Mouse (Mus musculus) CH12.LX (cell line): ENCODE results near the gene Khk. TPM values are rescaled to one million over a fixed set of nuclear protein-coding genes. Genes with fewer than 3 reads are reported as not detected.

Experiments used
- DNase-seq: peaks from one replicate; pipeline ENCODE4 v3.0.0-alpha.2; 2013; ENCODE audit errors: extremely low read depth
- H3K27ac ChIP-seq: 2 replicates; pipeline ENCODE4 v1.5.1; 2012; ENCODE audit warnings: low read depth, mild to moderate bottlenecking, control low read depth, moderate library complexity; ENCODE audit not compliant: insufficient read depth
- H3K27me3 ChIP-seq: replicated peaks from 2 replicates; pipeline ENCODE3; 2012; ENCODE audit warnings: inconsistent platforms
- H3K36me3 ChIP-seq, 2 experiments: replicated peaks in 1 of 2; 2 replicates each; pipeline versions ENCODE3 to v1.6.1; 2012; ENCODE audit warnings: inconsistent platforms in 1 of 2, low read length in 1 of 2, mild to moderate bottlenecking in 1 of 2, mixed read lengths in 1 of 2, moderate library complexity in 1 of 2; ENCODE audit not compliant: control insufficient read depth in 1 of 2, insufficient read depth in 1 of 2
- H3K4me1 ChIP-seq, 2 experiments: 2 replicates each; pipeline ENCODE4 v1.6.1; 2012; ENCODE audit warnings: inconsistent platforms in 1 of 2, moderate library complexity in 1 of 2; ENCODE audit not compliant: insufficient read depth in 2 of 2, control insufficient read depth in 1 of 2
- H3K4me2 ChIP-seq: 2 replicates; pipeline ENCODE4 v1.6.1; 2012; ENCODE audit warnings: low read depth, mild to moderate bottlenecking, control low read depth; ENCODE audit not compliant: poor library complexity, insufficient read depth, severe bottlenecking
- H3K4me3 ChIP-seq, 3 experiments: fragments of 150-350 bp in 1 of 3; sonication (generic) in 1 of 3; replicated peaks in 1 of 3; 2 replicates each; pipeline versions ENCODE3 to v1.5.1; 2011 to 2012; ENCODE audit warnings: low read depth in 2 of 3, low read length in 2 of 3, mild to moderate bottlenecking in 2 of 3, moderate library complexity in 2 of 3, control low read depth in 1 of 3, improper control_type of control experiment in 1 of 3, inconsistent platforms in 1 of 3, mixed read lengths in 1 of 3; ENCODE audit not compliant: poor library complexity in 1 of 3
- H3K79me2 ChIP-seq: replicated peaks from 2 replicates; pipeline ENCODE4 v1.6.1; 2012; ENCODE audit warnings: mild to moderate bottlenecking, moderate library complexity; ENCODE audit not compliant: control insufficient read depth, poor library complexity, insufficient read depth, severe bottlenecking; ENCODE audit errors: extremely low read depth
- H3K9ac ChIP-seq: 2 replicates; pipeline ENCODE4 v1.6.1; 2012; ENCODE audit warnings: low read depth, mild to moderate bottlenecking, control low read depth, moderate library complexity; ENCODE audit not compliant: insufficient read depth
- H3K9me3 ChIP-seq: replicated peaks from 2 replicates; pipeline ENCODE3; 2012; ENCODE audit warnings: low read length, inconsistent platforms, mixed read lengths
- BHLHE40 ChIP-seq: IDR thresholded peaks from 2 replicates; pipeline ENCODE4 v1.6.1; 2011; ENCODE audit warnings: mild to moderate bottlenecking, low read depth, low read length, improper control_type of control experiment
- CHD2 ChIP-seq: IDR thresholded peaks from 2 replicates; pipeline ENCODE4 v1.6.1; 2011; ENCODE audit warnings: low read length, improper control_type of control experiment
- CTCF ChIP-seq, 2 experiments: IDR thresholded peaks in 1 of 2; conservative IDR thresholded peaks in 1 of 2; 2 replicates each; pipeline ENCODE4 v1.5.1; 2011 to 2012; ENCODE audit warnings: low read depth in 2 of 2, low read length in 2 of 2, improper control_type of control experiment in 1 of 2, inconsistent platforms in 1 of 2, mild to moderate bottlenecking in 1 of 2, moderate library complexity in 1 of 2
- E2F4 ChIP-seq: IDR thresholded peaks from 2 replicates; pipeline ENCODE4 v1.6.1; 2011; ENCODE audit warnings: low read depth, low read length, improper control_type of control experiment; ENCODE audit not compliant: insufficient replicate concordance
- ELF1 ChIP-seq: IDR thresholded peaks from 2 replicates; pipeline ENCODE4 v1.6.1; 2014; ENCODE audit warnings: low read depth, mild to moderate bottlenecking, inconsistent platforms, low read length, improper control_type of control experiment
- EP300 ChIP-seq: IDR thresholded peaks from 2 replicates; pipeline ENCODE4 v1.6.1; 2011; ENCODE audit warnings: low read length, improper control_type of control experiment
- ETS1 ChIP-seq: conservative IDR thresholded peaks from 2 replicates; pipeline ENCODE4 v1.6.1; 2012; ENCODE audit warnings: low read depth, mild to moderate bottlenecking, inconsistent platforms, low read length, improper control_type of control experiment, moderate library complexity
- GABPA ChIP-seq: IDR thresholded peaks from 2 replicates; pipeline ENCODE4 v1.6.1; 2012; ENCODE audit warnings: low read depth, low read length, improper control_type of control experiment, inconsistent platforms; ENCODE audit not compliant: insufficient replicate concordance
- HCFC1 ChIP-seq: IDR thresholded peaks from 2 replicates; pipeline ENCODE4 v1.6.1; 2012; ENCODE audit warnings: low read depth, mild to moderate bottlenecking, inconsistent platforms, low read length, improper control_type of control experiment
- IRF4 ChIP-seq: IDR thresholded peaks from 2 replicates; pipeline ENCODE4 v1.6.1; 2014; ENCODE audit warnings: low read depth, mild to moderate bottlenecking, inconsistent platforms, low read length, improper control_type of control experiment
- JUN ChIP-seq: IDR thresholded peaks from 2 replicates; pipeline ENCODE4 v1.6.1; 2011; ENCODE audit warnings: low read depth, mild to moderate bottlenecking, low read length, improper control_type of control experiment, moderate library complexity; ENCODE audit not compliant: insufficient read depth
- JUND ChIP-seq: conservative IDR thresholded peaks from 2 replicates; pipeline ENCODE4 v1.6.1; 2011; ENCODE audit warnings: low read depth, low read length, improper control_type of control experiment
- KAT2A ChIP-seq: IDR thresholded peaks from 2 replicates; pipeline ENCODE4 v1.6.1; 2012; ENCODE audit warnings: low read length, improper control_type of control experiment, inconsistent platforms; ENCODE audit not compliant: insufficient replicate concordance
- MAFK ChIP-seq: IDR thresholded peaks from 2 replicates; pipeline ENCODE4 v1.6.1; 2011; ENCODE audit warnings: low read length, improper control_type of control experiment; ENCODE audit not compliant: insufficient replicate concordance
- MAX ChIP-seq: IDR thresholded peaks from 2 replicates; pipeline ENCODE4 v1.6.1; 2011; ENCODE audit warnings: low read length, improper control_type of control experiment
- MAZ ChIP-seq: IDR thresholded peaks from 2 replicates; pipeline ENCODE4 v1.6.1; 2012; ENCODE audit warnings: low read depth, mild to moderate bottlenecking, inconsistent platforms, low read length, improper control_type of control experiment, moderate library complexity
- MEF2A ChIP-seq: IDR thresholded peaks from 2 replicates; pipeline ENCODE4 v1.6.1; 2014; ENCODE audit warnings: low read depth, mild to moderate bottlenecking, inconsistent platforms, low read length, improper control_type of control experiment, borderline replicate concordance
- MXI1 ChIP-seq: IDR thresholded peaks from 2 replicates; pipeline ENCODE4 v1.6.1; 2011; ENCODE audit warnings: mild to moderate bottlenecking, low read depth, low read length, improper control_type of control experiment
- MYC ChIP-seq: IDR thresholded peaks from 2 replicates; pipeline ENCODE4 v1.6.1; 2011; ENCODE audit warnings: low read depth, mild to moderate bottlenecking, improper control_type of control experiment, low read length
- NRF1 ChIP-seq: IDR thresholded peaks from 2 replicates; pipeline ENCODE4 v1.6.1; 2014; ENCODE audit warnings: low read depth, mild to moderate bottlenecking, inconsistent platforms, low read length, improper control_type of control experiment, moderate library complexity
- POLR2A ChIP-seq: IDR thresholded peaks from 2 replicates; pipeline ENCODE4 v1.6.1; 2011; ENCODE audit warnings: low read depth, mild to moderate bottlenecking, improper control_type of control experiment, low read length
- POLR2AphosphoS2 ChIP-seq: IDR thresholded peaks from 2 replicates; pipeline ENCODE4 v1.6.1; 2011; ENCODE audit warnings: low read depth, low read length, improper control_type of control experiment
- RAD21 ChIP-seq: IDR thresholded peaks from 2 replicates; pipeline ENCODE4 v1.6.1; 2011; ENCODE audit warnings: low read depth, mild to moderate bottlenecking, low read length, improper control_type of control experiment, moderate library complexity
- RCOR1 ChIP-seq: conservative IDR thresholded peaks from 2 replicates; pipeline ENCODE4 v1.6.1; 2012; ENCODE audit warnings: low read depth, mild to moderate bottlenecking, inconsistent platforms, low read length, improper control_type of control experiment
- TCF12 ChIP-seq: IDR thresholded peaks from 2 replicates; pipeline ENCODE4 v1.6.1; 2014; ENCODE audit warnings: low read depth, mild to moderate bottlenecking, inconsistent platforms, low read length, improper control_type of control experiment
- UBTF ChIP-seq: IDR thresholded peaks from 2 replicates; pipeline ENCODE4 v1.6.1; 2012; ENCODE audit warnings: low read depth, mild to moderate bottlenecking, inconsistent platforms, low read length, improper control_type of control experiment, moderate library complexity
- USF1 ChIP-seq: IDR thresholded peaks from 2 replicates; pipeline ENCODE4 v1.6.1; 2014; ENCODE audit warnings: low read depth, mild to moderate bottlenecking, inconsistent platforms, low read length, improper control_type of control experiment
- ZC3H11A ChIP-seq: IDR thresholded peaks from 2 replicates; pipeline ENCODE4 v1.6.1; 2012; ENCODE audit warnings: low read depth, mild to moderate bottlenecking, inconsistent platforms, low read length, improper control_type of control experiment
- ZKSCAN1 ChIP-seq: IDR thresholded peaks from 2 replicates; pipeline ENCODE4 v1.6.1; 2012; ENCODE audit warnings: low read depth, inconsistent platforms, low read length, improper control_type of control experiment, borderline replicate concordance
- ZMIZ1 ChIP-seq: IDR thresholded peaks from 2 replicates; pipeline ENCODE4 v1.6.1; 2012; ENCODE audit warnings: low read depth, mild to moderate bottlenecking, inconsistent platforms, low read length, improper control_type of control experiment
- ZNF384 ChIP-seq: IDR thresholded peaks from 2 replicates; pipeline ENCODE4 v1.6.1; 2012; ENCODE audit warnings: low read depth, low read length, improper control_type of control experiment, inconsistent platforms
- dilution Hi-C: fragments of 300-500 bp; cut with MboI; formaldehyde crosslinking; loops from 2 replicates; pipeline ENCODE4 v1.14.3; 2020; ENCODE audit warnings: low sequenced_read_pairs; ENCODE audit not compliant: extremely low pct_unique_long_range_greater_than_20kb, extremely low pct_ligation_motif_present
- in situ Hi-C: fragments of 300-500 bp; cut with MboI; formaldehyde crosslinking; loops from 3 replicates; pipeline ENCODE4 v1.14.3; 2019; ENCODE audit warnings: low sequenced_read_pairs, low pct_ligation_motif_present, low pct_unique_long_range_greater_than_20kb, mixed read lengths
- polyA plus RNA-seq: library from polyadenylated mRNA; unstranded; fragments of >175 nt; gene quantifications from 2 replicates; pipeline ENCODE4 v1.2.1, GENCODE M21; 2012; ENCODE audit warnings: low read depth; ENCODE audit not compliant: insufficient read length
- total RNA-seq, 2 experiments: library from RNA; depleted of rRNA; stranded (reverse); fragments of 300-350 nt in 1 of 2; fragments of >200 nt in 1 of 2; gene quantifications; 2 replicates each; pipeline ENCODE4 v1.2.3; 2012 to 2014

The Khk gene
- total and polyA plus RNA-seq, 3 experiments = 2.5 to 5.7 (median 3.7) TPM

- H3K36me3 ChIP-seq = peaks cover 53 to 66% of the 10 kb centered on the region in 2 experiments
- in situ Hi-C loops (no loop called here), dilution Hi-C loops (no loop called here)
- H3K4me3 ChIP-seq = no peak overlapping the region
- H3K27ac ChIP-seq = no peak overlapping the region
- no peak for DNase-seq
- H3K79me2 ChIP-seq = peaks cover 18% of the 10 kb centered on the region
- H3K4me2 ChIP-seq = no peak overlapping the region
- H3K27me3 ChIP-seq = no peaks in the 10 kb centered on the region
- TF ChIP-seq HCFC1 = no peak
- no peak for TF ChIP-seq ETS1
- TF ChIP-seq JUND = no peak
- TF ChIP-seq CHD2 = no peak
- TF ChIP-seq CTCF (conservative IDR thresholded peaks at IDR 0.05 in 1 of 2, IDR thresholded peaks at IDR 0.05 in 1 of 2; ENCODE audit: low read depth in 2 of 2, low read length in 2 of 2) = no peak
- no peak for TF ChIP-seq MYC
- no peak for TF ChIP-seq JUN
- no peak for TF ChIP-seq E2F4
- TF ChIP-seq RCOR1 = no peak
- TF ChIP-seq MXI1 = no peak
- TF ChIP-seq POLR2AphosphoS2 = no peak
- no peak for TF ChIP-seq POLR2A
- no peak for TF ChIP-seq EP300
- TF ChIP-seq BHLHE40 = no peak
- no peak for TF ChIP-seq IRF4
- TF ChIP-seq ZNF384 = no peak
- no peak for TF ChIP-seq MAZ
- TF ChIP-seq MAFK = no peak
- no peak for TF ChIP-seq USF1
- TF ChIP-seq KAT2A = no peak
- H3K9ac ChIP-seq = no peak overlapping the region
- H3K9me3 ChIP-seq = peaks cover 5% of the 10 kb centered on the region
- peaks cover 10 to 33% of the 10 kb centered on the region in 2 experiments for H3K4me1 ChIP-seq
Measured at GRCm38 (mm10) chr5:30955751-30956150, 34.5 kb downstream of the Khk start.

- H3K27me3 ChIP-seq = no peaks in the 10 kb centered on the region
- H3K27ac ChIP-seq = no peak overlapping the region
- H3K36me3 ChIP-seq = peaks cover 48 to 52% of the 10 kb centered on the region in 2 experiments
- no peak for DNase-seq
- no peak overlapping the region for H3K4me2 ChIP-seq
- peaks cover 5% of the 10 kb centered on the region for H3K9me3 ChIP-seq
- dilution Hi-C loops (no loop called here), in situ Hi-C loops (no loop called here)
- H3K4me1 ChIP-seq = peaks cover 14 to 35% of the 10 kb centered on the region in 2 experiments
- H3K9ac ChIP-seq = no peak overlapping the region
- peak overlapping the region in 1 of 3 experiments; percentile 14 for H3K4me3 ChIP-seq
- TF ChIP-seq UBTF (no peak), TCF12 (no peak), MAX (no peak), MEF2A (no peak), RAD21 (no peak), NRF1 (no peak), MAFK (no peak), JUND (no peak), ZKSCAN1 (no peak), GABPA (no peak), ZC3H11A (no peak), CHD2 (no peak), BHLHE40 (no peak), ELF1 (no peak), ZMIZ1 (no peak; the same call in 1 of the 2 replicates), USF1 (no peak), CTCF (conservative IDR thresholded peaks at IDR 0.05 in 1 of 2, IDR thresholded peaks at IDR 0.05 in 1 of 2; ENCODE audit: low read depth in 2 of 2, low read length in 2 of 2) (no peak), MXI1 (no peak), IRF4 (no peak)
- peaks cover 18% of the 10 kb centered on the region for H3K79me2 ChIP-seq
Measured at GRCm38 (mm10) chr5:30957891-30958290, 36.7 kb downstream of the Khk start.
